Mouse (Mus musculus) c-Kit-positive CD71-positive TER-119-negative erythroid progenitor cells, embryonic 14.5 days (primary cell): ENCODE measurements around the gene Cuedc2.

Source experiments
- DNase-seq: peaks from one replicate; pipeline ENCODE4 v3.0.0-alpha.2; 2013; ENCODE audit warnings: low read depth

Gene Cuedc2

GRCm38 (mm10) chr19:46338331-46338936, at the start of gene Cuedc2:
Gene Cuedc2 (minus strand): TSS chr19:46338702.
- DNase-seq, result peak; percentile 98

DNA sequence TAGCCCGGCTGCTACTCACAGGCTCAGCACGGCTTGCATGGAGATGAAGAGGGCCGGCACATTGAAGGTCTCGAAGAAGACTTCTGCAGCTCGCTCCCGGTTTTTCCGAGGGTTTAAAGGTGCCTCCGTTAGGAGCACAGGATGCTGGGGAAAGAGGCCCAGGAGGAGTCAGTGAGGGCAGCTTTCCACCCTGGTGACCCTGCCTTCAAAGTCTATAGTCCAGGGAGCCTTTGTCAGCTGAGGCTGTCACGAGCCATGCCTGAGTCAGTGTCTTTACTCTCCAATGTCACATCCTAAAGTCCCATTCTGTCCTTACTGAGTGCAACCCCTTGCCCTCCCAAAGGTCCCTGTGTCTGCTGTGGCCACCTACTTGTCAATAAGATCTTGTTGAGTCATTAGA, 43.8 kb upstream of the Cuedc2 start:
- DNase-seq, result no peak

GRCm38 (mm10) chr19:46375891-46376290, 37.4 kb upstream of the Cuedc2 start:
- no peak for DNase-seq

DNA sequence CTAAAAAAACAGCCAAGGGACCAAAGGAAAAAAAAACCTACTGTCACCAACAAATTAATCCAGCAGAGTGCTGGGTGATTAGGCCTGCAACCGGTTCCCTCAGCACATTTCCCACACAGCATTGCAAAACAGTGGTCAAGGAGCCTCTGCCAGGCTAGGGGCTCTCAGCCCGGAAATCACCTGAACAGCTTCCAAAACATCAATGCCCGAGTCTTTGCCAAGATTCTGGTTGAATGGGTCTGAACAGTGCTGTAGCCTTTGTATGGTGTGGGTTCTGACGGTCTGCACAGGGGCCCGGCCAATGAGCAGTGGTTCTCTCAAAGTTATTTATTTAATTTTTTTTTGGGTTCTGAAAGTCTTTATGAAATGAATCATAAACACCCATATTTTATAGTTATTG, 37.0 kb upstream of the Cuedc2 start:
- no peak for DNase-seq

DNA sequence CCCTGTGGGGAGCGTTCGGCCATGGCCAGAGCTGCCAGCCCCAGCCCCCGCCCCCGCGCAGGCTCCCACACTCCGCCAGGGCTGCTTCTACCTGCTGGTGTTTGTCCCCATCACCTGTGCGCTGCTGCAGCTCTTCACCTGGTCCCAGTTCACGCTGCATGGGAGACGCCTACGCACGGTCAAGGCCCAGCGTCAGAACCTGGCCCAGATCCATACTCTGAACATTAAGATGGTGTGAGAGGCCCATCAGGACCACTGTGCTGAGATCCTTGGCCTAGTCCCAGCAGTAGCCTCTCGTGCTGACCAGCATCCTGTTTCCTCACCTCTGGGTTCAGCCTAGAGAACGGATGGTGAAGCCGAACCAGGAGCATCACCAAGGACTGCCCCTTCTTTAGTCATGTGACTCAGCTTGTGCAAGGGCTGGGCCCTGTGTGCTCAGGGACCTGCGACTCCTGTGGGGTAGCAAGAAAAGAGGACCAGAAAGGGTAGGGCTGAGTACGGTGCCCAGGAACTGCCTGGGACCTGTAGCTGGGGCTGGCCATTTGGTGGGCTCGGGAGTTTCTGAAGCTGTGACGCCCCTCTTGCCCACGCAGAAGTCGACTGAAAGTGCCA, 36.1 kb upstream of the Cuedc2 start:
- no peak for DNase-seq

- peak; percentile 33 for DNase-seq
Observed at GRCm38 (mm10) chr19:46369204-46369603, 30.7 kb upstream of the Cuedc2 start.

DNA sequence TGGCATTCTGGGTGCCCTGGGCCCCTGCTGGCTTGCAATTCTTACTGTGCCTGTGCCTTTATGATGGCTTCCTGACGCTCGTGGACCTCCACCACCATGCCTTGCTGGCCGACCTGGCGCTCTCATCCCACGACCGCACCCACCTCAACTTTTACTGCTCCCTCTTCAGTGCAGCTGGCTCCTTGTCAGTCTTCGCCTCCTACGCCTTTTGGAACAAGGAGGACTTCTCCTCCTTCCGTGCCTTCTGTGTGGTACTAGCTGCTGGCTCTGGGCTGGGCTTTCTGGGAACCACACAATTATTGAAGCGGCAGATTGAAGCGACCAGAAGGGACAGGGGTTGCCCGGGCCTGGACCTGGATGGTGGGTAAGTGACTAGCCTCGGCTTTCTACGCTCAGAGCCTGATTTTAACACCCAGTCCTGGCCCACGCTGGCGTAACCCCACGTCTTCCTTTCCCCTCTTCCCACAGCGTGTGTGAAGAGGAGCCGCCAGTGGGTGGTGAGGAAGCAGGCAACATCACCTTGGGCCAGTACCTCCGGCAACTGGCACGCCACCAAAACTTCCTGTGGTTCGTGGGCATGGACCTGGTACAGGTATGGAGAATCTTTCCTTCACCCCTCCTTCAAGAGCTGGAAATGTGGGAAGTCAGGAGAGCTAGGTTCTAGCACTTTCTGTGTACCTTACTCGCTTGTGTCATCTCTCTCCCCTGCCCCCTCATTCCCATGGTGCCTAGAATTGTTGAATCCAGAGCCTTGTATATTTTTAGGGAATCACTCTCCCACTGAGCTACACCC, 29.5 kb upstream of the Cuedc2 start:
- DNase-seq, result no peak

DNA sequence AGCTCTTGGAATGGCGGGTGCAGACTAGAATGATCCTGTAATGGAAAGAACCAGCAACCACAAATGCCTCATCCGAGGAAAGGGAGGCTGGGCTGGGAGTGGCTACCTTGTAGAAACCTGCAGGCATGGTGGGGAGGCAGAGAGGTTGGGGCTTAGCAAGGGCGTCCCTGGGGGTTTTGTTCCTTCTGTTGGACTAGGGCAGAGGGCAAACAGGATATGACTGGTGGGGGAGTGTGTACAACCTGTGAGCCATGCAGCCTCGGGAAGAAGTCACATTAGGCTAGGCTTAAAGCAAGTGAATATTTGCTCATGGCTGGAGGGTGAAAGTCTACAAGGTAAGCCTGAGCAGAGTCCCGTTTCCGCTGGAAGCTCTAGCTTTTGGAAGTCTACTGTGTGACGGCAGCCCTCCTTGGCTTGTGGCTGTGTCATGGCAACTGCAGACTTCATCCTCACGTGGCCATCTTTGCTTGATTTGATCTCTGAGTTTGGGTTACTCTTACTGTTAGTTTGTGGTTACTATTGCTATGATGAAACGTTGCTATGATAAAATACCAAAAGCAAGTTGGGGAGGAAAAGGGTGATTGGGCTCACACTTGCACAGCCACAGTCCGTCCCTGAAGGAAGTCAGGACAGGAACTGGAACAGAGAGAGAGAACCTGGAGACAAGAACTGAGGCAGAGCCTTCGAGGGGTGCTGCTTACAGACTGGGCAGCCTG, 24.9 kb upstream of the Cuedc2 start:
- DNase-seq, result no peak

DNA sequence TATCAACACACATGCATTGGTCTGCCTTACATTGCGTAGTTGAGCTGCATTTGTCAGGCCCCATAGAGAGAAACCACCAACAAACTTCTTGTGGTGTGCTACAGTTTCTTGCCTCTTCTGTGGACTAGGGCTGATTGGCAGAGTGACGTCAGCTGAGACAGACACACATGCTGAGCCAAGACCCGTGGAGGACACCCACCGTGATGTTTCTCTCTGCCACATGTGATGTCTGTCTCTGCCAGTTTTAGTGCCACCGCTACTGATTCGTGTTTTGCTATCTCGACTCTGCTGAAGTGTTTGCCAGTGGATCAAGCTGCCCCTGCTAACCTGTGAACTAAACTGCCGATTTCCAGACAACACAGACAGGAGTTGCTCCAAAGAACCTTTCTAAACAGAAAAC, 23.6 kb upstream of the Cuedc2 start:
- no peak for DNase-seq

GRCm38 (mm10) chr19:46358381-46358780, 19.9 kb upstream of the Cuedc2 start:
- no peak for DNase-seq

- DNase-seq, result no peak
Observed at GRCm38 (mm10) chr19:46357344-46358280, 19.1 kb upstream of the Cuedc2 start.

GRCm38 (mm10) chr19:46356701-46357138, 18.2 kb upstream of the Cuedc2 start:
- DNase-seq, result peak; percentile 85

DNA sequence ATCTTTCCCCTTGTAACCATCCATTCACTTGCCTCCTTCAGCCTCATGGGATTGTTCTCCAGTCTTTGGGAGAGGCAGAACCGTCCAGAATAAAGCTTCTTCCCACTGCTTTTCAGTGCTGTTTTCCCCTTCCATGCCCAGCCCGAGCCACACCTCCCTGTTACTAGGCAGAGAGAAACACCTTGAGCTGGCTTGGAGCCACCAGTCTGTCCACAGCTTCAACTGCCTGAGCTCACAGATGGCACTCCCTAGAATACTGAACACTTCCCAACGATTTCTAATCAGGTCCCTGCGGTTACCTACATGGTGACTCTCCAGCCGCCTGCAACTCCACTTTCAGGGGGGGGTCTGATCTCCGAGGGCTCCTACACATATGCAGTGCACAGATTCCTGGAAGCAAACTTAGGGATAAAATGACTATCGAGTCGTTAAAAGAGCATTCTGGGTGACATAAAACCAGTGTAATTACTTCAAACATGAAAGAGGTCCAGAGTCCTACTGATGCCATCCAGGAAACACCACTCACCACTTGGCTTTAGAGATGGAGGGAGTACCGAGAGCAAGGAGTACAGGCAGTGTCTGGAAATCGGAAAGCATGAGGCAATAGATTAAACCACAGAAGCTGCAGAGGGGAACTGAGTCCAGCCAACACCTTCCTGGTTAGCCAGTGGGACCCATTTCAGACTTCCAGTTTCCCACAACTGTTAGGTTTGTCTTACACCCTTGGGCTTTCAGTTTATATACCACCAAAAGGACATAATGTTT, 11.8 kb upstream of the Cuedc2 start, which contains the start of gene 2310034G01Rik:
Gene 2310034G01Rik (minus strand): TSS at position 135 of the 765 bp plus-strand sequence.
- DNase-seq, result no peak

DNA sequence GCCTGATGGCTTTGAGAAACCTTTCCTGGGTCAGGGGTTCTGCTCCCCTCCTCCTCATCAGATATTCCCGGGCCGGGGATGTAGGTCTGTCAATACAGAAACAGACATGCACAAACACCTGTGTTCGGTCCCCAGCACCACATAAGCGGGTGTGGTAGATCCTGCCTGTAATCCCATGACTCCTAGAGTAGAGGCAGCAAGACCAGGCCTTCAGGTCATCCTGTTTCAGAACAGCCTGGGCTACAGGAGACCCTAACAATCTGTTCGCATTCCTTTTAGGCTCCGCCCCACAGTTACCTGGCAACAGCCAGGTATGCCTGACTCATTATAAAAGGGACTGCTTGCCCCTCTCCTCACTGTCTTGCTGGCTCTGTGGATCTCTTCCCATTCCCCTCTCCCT, 11.0 kb upstream of the Cuedc2 start:
- no peak for DNase-seq

DNA sequence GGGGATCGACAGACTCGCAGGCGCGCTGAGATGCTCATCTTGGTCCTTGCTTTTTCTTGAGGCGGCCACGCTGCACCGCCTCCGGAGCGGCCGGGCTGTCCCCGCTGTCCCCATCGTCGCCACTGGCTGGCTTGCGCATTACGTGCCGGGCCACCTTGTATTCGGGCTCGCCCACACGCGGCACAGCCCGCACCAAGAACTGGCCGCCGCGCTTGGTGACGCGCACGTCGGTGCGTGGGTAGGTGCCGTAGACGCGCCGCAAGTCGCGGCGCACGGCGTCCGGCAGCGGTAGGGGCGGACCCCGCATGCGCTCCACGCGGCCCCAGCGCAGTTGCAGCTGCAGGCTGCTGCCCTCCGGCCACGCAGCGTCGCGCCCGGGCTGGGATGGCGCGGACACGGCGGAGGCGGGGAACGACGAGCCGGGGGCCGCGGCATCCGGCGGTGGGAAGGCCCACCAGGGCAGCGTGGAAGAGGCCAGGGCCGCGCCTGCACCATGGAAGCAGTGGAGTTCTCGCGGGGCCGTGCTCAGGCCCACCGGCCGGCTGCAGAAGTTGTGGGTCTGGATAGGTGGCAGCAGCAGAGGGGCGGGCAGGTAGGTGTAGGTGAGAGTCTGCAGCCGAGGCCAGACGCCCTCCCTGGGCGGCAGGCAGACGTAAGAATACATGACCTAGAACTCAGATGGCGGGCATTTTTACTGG, 10.4 kb upstream of the Cuedc2 start:
- DNase-seq, result no peak

GRCm38 (mm10) chr19:46347936-46348668, 9.6 kb upstream of the Cuedc2 start:
- DNase-seq, result no peak

DNA sequence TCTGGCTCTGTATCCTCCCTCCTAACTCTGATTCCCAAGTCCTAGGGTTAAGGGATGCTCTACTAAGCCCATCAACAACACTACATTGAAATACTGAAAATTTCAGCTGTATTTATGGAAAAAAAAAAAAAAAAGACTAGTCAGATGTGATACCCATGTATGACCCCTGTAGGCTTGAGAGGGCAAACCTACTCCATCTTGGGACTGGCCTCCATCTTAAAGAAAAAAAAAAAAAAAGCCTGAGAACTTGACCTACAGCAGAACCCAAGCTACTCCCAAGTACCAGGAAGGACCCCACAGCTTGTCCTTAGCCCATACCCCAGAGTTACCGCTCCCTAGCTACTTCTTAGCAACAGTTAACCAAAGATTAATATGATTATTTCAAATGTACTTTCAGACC, 8.6 kb upstream of the Cuedc2 start:
- no peak for DNase-seq

DNA sequence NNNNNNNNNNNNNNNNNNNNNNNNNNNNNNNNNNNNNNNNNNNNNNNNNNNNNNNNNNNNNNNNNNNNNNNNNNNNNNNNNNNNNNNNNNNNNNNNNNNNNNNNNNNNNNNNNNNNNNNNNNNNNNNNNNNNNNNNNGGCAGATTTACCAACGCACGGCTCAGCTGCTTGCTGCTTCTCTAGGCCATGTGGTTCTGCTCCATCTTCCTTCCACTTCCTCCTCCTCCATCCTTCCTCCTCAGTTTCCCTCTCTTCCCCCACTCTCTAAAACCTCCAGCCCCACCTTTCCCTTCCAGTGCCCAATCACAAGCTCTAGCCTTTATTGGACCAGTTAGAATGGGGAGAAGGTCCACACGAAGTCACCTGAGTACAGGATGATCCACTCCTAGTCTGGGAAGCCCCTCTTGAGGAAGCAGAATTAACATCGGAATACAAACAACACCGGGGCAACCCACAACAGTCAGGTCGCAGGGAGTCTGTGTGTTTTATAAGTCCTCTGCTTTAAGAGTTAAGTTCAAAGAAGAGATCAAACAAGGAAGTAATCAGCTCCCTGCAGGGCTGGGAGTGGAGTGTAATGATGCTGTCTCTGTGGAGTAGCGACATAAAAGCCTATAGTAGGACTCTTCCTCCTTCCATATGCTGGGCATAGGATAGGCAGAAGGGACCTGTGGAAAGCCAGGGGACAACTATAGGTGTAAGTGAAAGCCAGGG, 6.4 kb upstream of the Cuedc2 start:
- DNase-seq, result no peak
